Mouse (Mus musculus) lung, postnatal 0 days (tissue): ENCODE measurements around the gene Cdadc1. TPM values are rescaled to one million over a fixed set of nuclear protein-coding genes. Genes with fewer than 3 reads are reported as not detected.

ENCODE experiments used
- ATAC-seq: fragments of 200-750 bp; cut with Nextera tagmentation; 2 replicates; pipeline ENCODE4 v1.8.0; 2017; ENCODE audit warnings: moderate library complexity
- DNase-seq: peaks from one replicate; pipeline ENCODE4 v3.0.0-alpha.2; 2016; ENCODE audit warnings: low spot score
- H3K27ac ChIP-seq: fragments of 300-500 bp; sonication (generic); 2 replicates; pipeline ENCODE4 v1.5.1; 2014; ENCODE audit warnings: antibody characterized with exemption, mild to moderate bottlenecking, low read length, mixed read lengths
- H3K27me3 ChIP-seq: fragments of 300-500 bp; sonication (generic); replicated peaks from 2 replicates; pipeline ENCODE4 v1.6.1; 2014; ENCODE audit warnings: low read length, mixed read lengths; ENCODE audit not compliant: insufficient read depth
- H3K36me3 ChIP-seq: fragments of 300-500 bp; sonication (generic); 2 replicates; pipeline ENCODE4 v1.6.1; 2014; ENCODE audit warnings: low read length, mixed read lengths; ENCODE audit not compliant: insufficient read depth
- H3K4me1 ChIP-seq: fragments of 300-500 bp; sonication (generic); 2 replicates; pipeline ENCODE4 v1.6.1; 2014; ENCODE audit warnings: antibody characterized with exemption, low read depth, low read length, mixed read lengths; ENCODE audit not compliant: insufficient read depth
- H3K4me2 ChIP-seq: fragments of 300-500 bp; sonication (generic); replicated peaks from 2 replicates; pipeline ENCODE4 v1.6.1; 2014; ENCODE audit warnings: low read depth, mild to moderate bottlenecking, low read length, moderate library complexity, mixed read lengths
- H3K4me3 ChIP-seq: fragments of 300-500 bp; sonication (generic); 2 replicates; pipeline ENCODE4 v1.5.1; 2014; ENCODE audit warnings: low read depth, low read length
- H3K9ac ChIP-seq: fragments of 300-500 bp; sonication (generic); replicated peaks from 2 replicates; pipeline ENCODE4 v1.6.1; 2014; ENCODE audit warnings: low read depth, mild to moderate bottlenecking
- H3K9me3 ChIP-seq: fragments of 300-500 bp; sonication (generic); 2 replicates; pipeline ENCODE4 v1.6.1; 2016; ENCODE audit warnings: low read length, mixed read lengths
- CTCF ChIP-seq: IDR thresholded peaks from 2 replicates; pipeline ENCODE4 v1.5.1; 2016; ENCODE audit warnings: antibody characterized with exemption, mild to moderate bottlenecking
- EP300 ChIP-seq: IDR thresholded peaks from 2 replicates; pipeline ENCODE4 v1.6.1; 2016; ENCODE audit warnings: antibody characterized with exemption, mild to moderate bottlenecking, control low read depth
- WGBS: fragments of 180-500 bp; shearing (Covaris S2); extraction: QIAGEN DNeasy Blood & Tissue Kit; methylation state at CpG from one replicate; pipeline ENCODE4 v1.1.7; 2014; 5-methylcytosine and 5-hydroxymethylcytosine counted together
- polyA plus RNA-seq: library from polyadenylated mRNA; unstranded; fragments of >200 nt; fragmentation: Nextera tagmentation; extraction: Ambion mirVana; gene quantifications from 2 replicates; pipeline ENCODE4 v1.2.1, GENCODE M21; 2015

Cdadc1 gene
- polyA plus RNA-seq, 1 experiment from 2014 or later = 42.3 TPM

DNA sequence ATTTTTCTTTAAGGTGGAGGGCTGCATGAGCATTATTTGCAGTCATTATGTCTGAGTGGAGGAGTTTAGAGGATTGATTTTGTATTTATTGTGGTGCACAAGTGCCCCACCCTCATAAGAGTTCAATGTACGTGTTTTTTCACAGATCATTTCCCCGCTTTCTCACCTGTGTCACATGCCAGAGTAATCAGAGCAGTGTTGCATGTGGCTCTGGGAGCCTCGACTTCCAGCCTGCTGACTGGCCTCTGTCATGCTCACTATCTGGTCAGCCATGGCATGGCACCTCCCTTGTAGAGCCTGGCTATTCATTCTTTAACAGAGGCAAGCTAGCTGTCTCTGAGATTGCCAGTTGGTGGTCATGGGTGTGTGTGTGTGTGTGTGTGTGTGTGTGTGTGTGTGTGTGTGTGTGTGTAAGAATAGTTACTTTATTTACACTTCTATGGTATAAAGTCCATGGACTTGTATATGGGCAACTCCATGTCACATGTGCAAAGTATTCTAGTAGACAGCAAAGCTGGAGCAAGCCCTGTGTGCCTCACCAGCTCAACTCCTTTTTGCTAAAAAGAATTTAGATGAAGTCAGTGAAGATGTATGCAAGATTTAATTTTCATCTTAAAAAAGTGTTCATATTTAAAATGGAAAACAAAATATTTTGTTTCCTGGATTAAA lies 54.5 kb downstream of the Cdadc1 start:
- Histone ChIP-seq H3K36me3 (no peaks in the 10 kb centered on the region), H3K9me3 (no peaks in the 10 kb centered on the region), H3K9ac (no peak overlapping the region), H3K27me3 (no peaks in the 10 kb centered on the region), H3K4me2 (no peak overlapping the region), H3K4me1 (peaks cover 3% of the 10 kb centered on the region; the same call in 1 of the 2 replicates), H3K4me3 (no peak overlapping the region), H3K27ac (no peak overlapping the region)
- ATAC-seq (no peak), DNase-seq (no peak)
- no peak for TF ChIP-seq EP300
- no peak for TF ChIP-seq CTCF
- WGBS = 75% methylated on average over 3 of the region's 3 CpGs

DNA sequence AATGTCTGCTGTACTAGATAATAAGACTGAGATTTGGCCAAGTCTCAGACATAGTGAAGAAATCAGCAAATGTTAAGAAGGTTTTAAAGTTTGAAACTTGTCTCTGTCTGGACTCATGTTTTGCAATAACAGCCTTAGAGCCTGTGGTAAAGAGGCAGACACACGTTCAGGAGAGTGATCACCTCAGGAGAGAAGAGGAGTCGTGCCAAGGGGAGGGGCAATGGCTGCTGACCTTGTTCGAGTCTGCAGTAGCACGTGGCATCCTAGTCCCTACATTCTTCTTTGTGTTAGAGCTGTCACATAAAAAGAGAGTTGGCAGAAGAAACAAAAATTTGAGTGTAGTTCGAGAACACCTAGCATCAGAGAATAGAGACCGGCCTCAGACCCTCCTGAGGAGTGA lies 57.0 kb downstream of the Cdadc1 start:
- TF ChIP-seq CTCF (no peak), EP300 (no peak)

DNA sequence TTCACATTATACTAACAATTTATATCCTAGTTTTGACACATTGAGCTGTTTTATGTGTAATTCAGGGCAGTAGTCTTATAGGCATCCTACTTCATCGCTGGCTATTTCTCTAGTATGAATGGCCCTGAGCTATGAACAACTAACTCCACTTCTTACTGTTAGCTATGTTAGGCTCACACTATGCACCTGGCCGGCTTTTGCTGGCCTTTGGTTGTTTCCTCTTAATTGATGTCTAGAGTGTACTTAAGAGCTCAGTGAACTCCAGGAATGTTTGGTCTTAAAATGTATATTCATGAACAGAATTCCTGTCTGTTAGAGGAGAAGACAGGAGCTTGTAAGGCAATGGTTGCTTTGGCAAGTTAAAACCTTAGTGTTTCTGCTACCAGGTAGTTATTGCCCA lies 57.5 kb downstream of the Cdadc1 start:
- DNase-seq (no peak), ATAC-seq (peak; percentile 43; the same call in 1 of the 2 replicates)
- 69% methylated on average over 2 of the region's 2 CpGs for WGBS
- no peaks in the 10 kb centered on the region for H3K27me3 ChIP-seq
- no peaks in the 10 kb centered on the region for H3K36me3 ChIP-seq
- no peak overlapping the region for H3K27ac ChIP-seq
- no peak for TF ChIP-seq EP300
- TF ChIP-seq CTCF = no peak
- peaks cover 3% of the 10 kb centered on the region; the same call in 1 of the 2 replicates for H3K4me1 ChIP-seq
- H3K4me2 ChIP-seq = no peak overlapping the region
- no peaks in the 10 kb centered on the region for H3K9me3 ChIP-seq
- no peak overlapping the region for H3K4me3 ChIP-seq
- no peak overlapping the region for H3K9ac ChIP-seq

More for the DNA sequence above, 57.0 kb downstream of the Cdadc1 start:
- no peak for DNase-seq
- Histone ChIP-seq H3K4me2 (no peak overlapping the region), H3K36me3 (no peaks in the 10 kb centered on the region), H3K27me3 (no peaks in the 10 kb centered on the region), H3K9ac (no peak overlapping the region), H3K27ac (no peak overlapping the region), H3K4me3 (no peak overlapping the region), H3K9me3 (no peaks in the 10 kb centered on the region), H3K4me1 (peaks cover 3% of the 10 kb centered on the region; the same call in 1 of the 2 replicates)
- no peak for ATAC-seq
- WGBS = 53% methylated on average over 6 of the region's 6 CpGs

DNA sequence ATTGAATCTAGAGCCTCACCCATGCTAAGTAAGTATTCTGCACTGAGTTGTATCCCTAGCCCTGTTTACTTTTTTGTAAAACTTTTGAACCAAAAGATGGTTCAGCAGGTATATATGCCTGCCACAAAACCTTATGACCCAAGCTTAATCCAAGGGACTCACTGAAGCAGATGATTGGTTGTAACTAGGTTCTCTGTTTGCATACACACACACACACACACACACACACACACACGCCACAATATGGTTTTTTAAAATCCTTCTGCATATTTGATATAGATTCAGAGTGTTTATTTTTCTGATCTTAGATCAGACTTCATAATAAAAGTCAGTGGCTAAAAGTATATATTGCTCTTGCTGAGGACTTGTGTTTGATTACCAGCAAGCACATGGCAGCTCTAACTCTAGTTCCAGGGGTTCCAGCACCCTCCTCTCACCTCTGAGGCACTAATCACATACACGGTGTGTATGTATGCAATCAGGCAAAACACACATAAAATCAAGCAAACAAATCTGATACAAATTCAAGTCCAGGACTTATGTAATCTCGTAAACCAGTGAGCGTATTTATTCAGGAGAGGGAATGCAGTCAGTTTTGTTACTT lies 59.8 kb downstream of the Cdadc1 start:
- Histone ChIP-seq H3K27ac (no peak overlapping the region), H3K4me3 (no peak overlapping the region), H3K36me3 (no peaks in the 10 kb centered on the region), H3K27me3 (no peaks in the 10 kb centered on the region), H3K4me2 (no peak overlapping the region), H3K9me3 (no peaks in the 10 kb centered on the region), H3K9ac (no peak overlapping the region), H3K4me1 (peaks cover 3% of the 10 kb centered on the region; the same call in 1 of the 2 replicates)
- DNase-seq = no peak
- WGBS = 63% methylated on average over 4 of the region's 4 CpGs
- no peak for ATAC-seq
- TF ChIP-seq CTCF (no peak), EP300 (no peak)

DNA sequence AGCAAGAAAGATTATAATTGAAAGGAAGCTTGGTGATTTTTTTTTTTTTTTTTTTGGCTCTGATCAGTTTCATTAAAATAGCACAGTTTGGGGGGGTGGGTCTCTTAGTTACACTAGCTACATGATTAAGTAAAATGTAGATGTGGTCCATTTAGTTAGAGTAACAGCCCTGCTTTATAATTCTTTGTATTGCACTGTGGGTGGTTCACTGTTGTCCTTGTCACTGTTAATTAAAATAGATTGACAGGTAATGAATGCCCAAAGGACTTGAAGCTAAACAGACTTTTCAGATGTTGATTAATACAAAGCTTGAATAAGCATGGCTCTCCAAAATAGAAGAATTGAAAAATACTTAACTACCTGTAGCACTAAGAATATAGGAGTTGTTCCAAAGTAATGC lies 63.9 kb downstream of the Cdadc1 start:
- Histone ChIP-seq H3K4me3 (no peak overlapping the region), H3K9me3 (no peaks in the 10 kb centered on the region), H3K4me2 (no peak overlapping the region), H3K36me3 (no peaks in the 10 kb centered on the region), H3K9ac (no peak overlapping the region), H3K27ac (no peak overlapping the region), H3K4me1 (no peaks in the 10 kb centered on the region; the same call in 1 of the 2 replicates), H3K27me3 (no peaks in the 10 kb centered on the region)
- DNase-seq (no peak), ATAC-seq (no peak)
- TF ChIP-seq CTCF (no peak), EP300 (no peak)

DNA sequence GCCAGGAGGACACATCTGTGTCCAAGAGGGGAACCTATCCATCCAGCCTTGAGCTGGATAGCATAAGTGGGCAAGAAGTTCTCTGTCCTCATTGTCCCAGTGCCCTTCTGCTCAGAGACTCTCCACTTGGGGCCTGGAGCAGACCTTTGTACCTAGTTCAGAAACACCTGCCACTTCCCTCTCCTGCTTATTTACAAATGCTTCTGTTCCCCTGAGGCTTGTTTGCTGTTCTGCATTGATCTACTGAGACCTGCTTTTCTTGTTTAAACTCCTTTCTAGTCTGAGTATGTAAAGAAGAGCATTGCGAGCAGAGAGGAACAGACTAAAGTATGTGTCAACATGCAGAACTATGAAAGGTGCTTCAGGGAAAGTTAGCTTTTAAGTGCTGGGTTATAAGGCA lies 64.8 kb downstream of the Cdadc1 start:
- no peaks in the 10 kb centered on the region for H3K36me3 ChIP-seq
- H3K4me2 ChIP-seq = no peak overlapping the region
- 0 out of 2 replicates have a peak overlapping the region, but pooled peaks have one; percentile 6 for H3K27ac ChIP-seq
- H3K27me3 ChIP-seq = no peaks in the 10 kb centered on the region
- no peak overlapping the region for H3K4me3 ChIP-seq
- TF ChIP-seq CTCF (no peak), EP300 (peak; percentile 44; the same call in 1 of the 2 replicates)
- DNase-seq (peak; percentile 65), ATAC-seq (peak; percentile 66)
- WGBS = 45% methylated on average over 1 of the region's 1 CpGs
- no peaks in the 10 kb centered on the region; the same call in 1 of the 2 replicates for H3K4me1 ChIP-seq
- no peak overlapping the region for H3K9ac ChIP-seq
- no peaks in the 10 kb centered on the region for H3K9me3 ChIP-seq
